Comparison of ENCODE assay signal across 40 mouse cellular contexts in the genomic region with DNA sequence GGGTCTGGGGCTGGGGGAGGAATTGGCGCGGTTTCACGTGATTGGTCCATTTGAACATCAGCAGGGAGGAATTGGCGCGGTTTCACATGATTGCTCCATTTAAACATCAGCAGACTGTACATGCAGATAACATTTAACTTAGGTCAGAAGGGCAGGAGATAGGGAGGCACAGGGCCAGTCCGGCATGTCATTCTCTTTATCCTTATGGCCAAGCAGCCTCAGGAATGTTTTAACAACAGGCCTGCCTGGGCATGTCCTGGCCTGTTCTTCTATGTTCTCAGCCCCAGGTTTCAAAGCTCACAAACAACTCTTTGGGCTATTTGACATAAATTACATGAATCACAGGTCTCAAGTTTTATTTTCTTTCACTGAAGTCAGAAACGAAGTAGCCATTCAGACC. TPM values are rescaled to one million over a fixed set of nuclear protein-coding genes. Genes with fewer than 3 reads are reported as not detected.
"Had no signal": no experiment of that assay in that cellular context is flagged by ENCODE, and none has a peak within 500 bp of the region (broad histone marks: within the 10 kb centered on the region; RNA-seq: fewer than 3 reads in every experiment).

No protein-coding gene starts in this region.

RNA-seq across cellular contexts. Expression of a gene that starts 57.1 kb away (rescaled TPM):
- total RNA-seq: left cerebral cortex, adult 2 months; left cerebral cortex, adult 8-10 months; left cerebral cortex, postnatal 10 days; left cerebral cortex, postnatal 14 days; left cerebral cortex, postnatal 25 days; left cerebral cortex, postnatal 36 days; left cerebral cortex, postnatal 4 days; megakaryocyte progenitor cell, adult 5-6 weeks; megakaryocyte, adult 5-6 weeks; megakaryocyte-erythroid progenitor cell, adult 5-6 weeks; midbrain, postnatal 0 days; monocyte, adult 5-6 weeks had no signal
- polyA plus RNA-seq: limb, embryonic 10.5 days; limb, embryonic 11.5 days; limb, embryonic 12.5 days; limb, embryonic 13.5 days; limb, embryonic 14.5 days; limb, embryonic 15.5 days; liver, embryonic 11.5 days; liver, embryonic 12.5 days; liver, embryonic 13.5 days; liver, embryonic 14.5 days; liver, embryonic 15.5 days; liver, embryonic 16.5 days; liver, postnatal 0 days; lung, adult 2 months; lung, embryonic 14.5 days; lung, embryonic 15.5 days; lung, embryonic 16.5 days; lung, postnatal 0 days; macrophage; midbrain, embryonic 10.5 days; midbrain, embryonic 11.5 days; midbrain, embryonic 12.5 days; midbrain, embryonic 13.5 days; midbrain, embryonic 14.5 days; midbrain, embryonic 15.5 days; midbrain, embryonic 16.5 days; midbrain, postnatal 0 days; myocyte; neural tube, embryonic 11.5 days had no signal
